Mouse (Mus musculus): ENCODE data around the gene Il7r.
"Not testable (repeated sequence)": the region's sequence is repeated elsewhere in the genome, so short reads cannot be mapped to it uniquely, and the experiment has no call there.

DNA sequence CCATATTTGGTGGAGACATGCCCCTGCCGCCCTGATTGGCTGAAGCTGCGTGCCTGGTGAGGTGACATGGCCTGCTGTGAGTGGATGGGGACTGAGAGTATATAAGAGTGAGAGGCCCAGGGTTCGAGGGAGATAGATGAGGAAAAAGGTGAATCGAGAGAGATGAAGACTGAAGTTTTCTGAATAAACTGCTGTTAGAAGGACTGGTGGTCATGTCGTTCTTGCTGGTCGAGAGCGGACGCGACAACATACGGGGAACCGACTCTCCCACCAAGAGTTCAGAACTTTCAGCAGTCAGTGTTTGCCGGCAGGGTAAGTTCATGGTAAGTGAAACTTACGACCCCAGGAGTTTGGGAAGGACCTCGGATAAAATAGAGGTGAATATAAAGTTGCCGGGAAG lies 27.3 kb upstream of the Il7r start:
- not testable (repeated sequence) for TF ChIP-seq CTCF, POLR2A (IDR thresholded peaks at IDR 0.05; ENCODE audit: insufficient read depth, low read depth, low read length)
